Mouse (Mus musculus): ENCODE results near the gene Klrb1f. TPM values are rescaled to one million over a fixed set of nuclear protein-coding genes. Genes with fewer than 3 reads are reported as not detected.
A peak's percentile ranks its signal among the peaks of the same experiment; 100 is the strongest.
"Not testable (repeated sequence)": the region's sequence is repeated elsewhere in the genome, so short reads cannot be mapped to it uniquely, and the experiment has no call there.

The Klrb1f gene
- total RNA-seq, 2 experiments from 2014 or later, result not detected

DNA sequence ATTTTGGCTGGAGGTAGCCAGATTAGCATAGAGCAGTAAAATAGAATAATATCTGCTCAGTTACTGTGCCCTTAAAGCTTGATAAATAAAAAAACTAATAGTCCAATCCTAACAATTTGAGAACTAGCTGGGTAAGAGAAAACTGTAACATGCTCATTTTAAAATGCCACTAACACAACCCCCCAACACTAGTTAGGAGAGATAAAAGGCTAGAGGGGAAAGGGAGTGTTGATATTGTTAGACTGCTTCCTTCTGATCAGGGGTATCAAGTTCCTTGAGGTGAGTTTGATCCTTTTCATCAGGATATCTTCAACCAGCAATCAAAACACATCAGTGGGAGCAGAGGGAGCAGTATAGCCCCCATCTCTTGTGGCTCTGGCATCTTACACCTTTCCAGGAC is 3.2 kb upstream of the Klrb1f start:
- intact Hi-C loops (cut with DNase I), result no loop called here

DNA sequence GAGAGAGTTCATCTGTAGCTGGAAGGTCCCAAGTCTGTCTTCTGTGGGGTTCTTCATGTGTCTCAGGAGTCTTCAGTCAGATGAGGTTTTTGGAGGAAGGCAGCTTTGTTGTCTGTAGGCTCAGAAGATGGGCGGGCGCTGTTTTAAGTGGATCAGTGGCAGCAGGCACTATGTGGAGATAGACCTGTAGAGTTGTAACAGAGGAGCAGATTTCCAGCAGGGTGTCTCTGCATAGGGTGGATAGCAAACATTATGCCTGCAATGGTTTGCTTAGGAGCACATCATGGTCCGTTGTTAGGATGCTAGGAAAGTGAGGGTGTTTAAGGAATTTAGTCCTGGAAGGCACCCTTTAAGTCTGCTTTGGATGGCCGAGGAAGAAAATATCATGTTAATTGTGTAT is 2.7 kb downstream of the Klrb1f start:
- no peak for DNase-seq (ENCODE audit: low spot score in 2 of 2)
- intact Hi-C loops (cut with DNase I), result no loop called here

More for the DNA sequence above, 3.2 kb upstream of the Klrb1f start:
- DNase-seq (ENCODE audit: low spot score in 2 of 2), result no peak

DNA sequence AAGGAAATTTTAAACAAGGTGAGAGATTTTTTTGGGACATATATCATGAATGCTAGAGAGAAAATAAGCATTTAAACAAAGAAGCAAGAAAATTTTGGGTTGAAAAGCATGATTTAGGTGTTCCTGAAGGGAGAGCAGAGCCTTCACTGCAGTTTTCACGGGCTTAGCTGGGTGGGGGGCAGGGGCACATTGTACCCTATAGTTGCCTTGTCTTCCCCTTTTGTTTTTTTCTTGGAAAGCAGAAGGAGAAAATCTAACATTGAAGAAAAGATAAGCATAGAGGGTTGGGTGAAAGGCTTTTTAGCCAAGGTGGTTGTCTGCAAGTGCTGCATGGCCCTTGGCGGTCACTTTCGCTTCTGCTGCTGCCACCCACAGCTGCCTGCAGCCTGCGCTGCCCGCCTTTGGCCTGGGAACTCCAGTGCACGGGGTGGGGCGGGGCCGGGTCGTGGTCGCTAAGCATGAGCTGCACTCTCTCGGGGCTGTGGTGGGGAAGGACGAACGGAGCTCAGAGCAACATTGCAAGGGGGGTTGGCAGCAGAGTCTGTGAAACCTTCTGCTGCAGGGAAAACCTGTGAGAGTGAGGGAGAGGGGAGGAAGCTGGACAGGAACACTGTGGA is 3.3 kb downstream of the Klrb1f start:
- intact Hi-C loops (cut with DNase I), result no loop called here

DNA sequence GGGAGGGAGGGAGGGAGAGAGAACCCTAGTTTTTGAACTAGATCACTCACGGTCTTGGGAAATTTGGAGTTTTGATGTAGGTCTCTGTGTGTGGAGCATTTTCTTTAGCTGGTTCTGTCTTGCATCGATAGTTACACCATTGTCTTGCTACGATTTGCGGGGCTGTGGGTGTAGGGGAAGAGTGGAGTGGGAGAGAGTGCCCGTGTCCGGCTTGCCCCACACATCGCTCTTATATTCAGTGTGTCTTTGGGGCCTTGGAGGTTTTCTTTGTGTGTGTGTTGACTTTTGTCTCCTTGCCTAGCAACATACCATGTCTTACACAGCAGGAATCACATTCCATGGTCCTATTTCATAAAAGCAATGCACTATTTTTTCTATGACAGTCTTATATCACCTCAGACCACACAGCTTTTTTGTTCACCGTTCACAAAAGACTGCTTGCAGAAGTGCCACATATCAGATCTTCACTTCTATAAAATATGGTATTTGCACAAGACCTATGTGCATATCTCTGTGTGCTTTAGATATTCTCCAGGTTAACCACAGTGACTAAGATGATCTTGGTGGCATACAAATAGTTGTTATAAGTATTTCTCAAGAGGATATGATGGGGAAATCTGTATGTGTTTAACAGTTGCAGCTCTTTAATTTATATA is 4.0 kb downstream of the Klrb1f start:
- DNase-seq (ENCODE audit: low spot score in 2 of 2), result no peak
- intact Hi-C loops (cut with DNase I), result no loop called here

More for the DNA sequence above, 3.3 kb downstream of the Klrb1f start:
- no peak for DNase-seq (ENCODE audit: low spot score in 2 of 2)

DNA sequence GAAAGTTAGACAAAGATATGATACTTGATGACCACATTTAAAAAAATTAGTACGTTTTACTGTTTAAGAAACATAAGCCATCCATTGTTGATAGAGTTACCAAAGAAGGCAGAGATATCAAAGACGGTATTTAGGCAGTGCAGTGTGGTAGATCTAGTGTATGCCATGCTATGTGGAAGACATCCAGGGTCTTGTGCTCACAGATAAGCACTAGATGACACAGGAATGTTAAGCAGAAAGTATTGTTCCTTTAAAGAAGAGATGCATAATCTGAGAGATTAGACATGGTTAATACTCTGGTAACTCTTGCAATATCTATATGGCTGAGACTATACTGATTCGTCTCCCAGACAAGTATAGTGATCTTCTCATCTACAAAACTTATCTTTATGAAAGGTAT is 5.4 kb downstream of the Klrb1f start:
- DNase-seq (ENCODE audit: low spot score in 2 of 2), result no peak
- intact Hi-C loops (cut with DNase I), result no loop called here

DNA sequence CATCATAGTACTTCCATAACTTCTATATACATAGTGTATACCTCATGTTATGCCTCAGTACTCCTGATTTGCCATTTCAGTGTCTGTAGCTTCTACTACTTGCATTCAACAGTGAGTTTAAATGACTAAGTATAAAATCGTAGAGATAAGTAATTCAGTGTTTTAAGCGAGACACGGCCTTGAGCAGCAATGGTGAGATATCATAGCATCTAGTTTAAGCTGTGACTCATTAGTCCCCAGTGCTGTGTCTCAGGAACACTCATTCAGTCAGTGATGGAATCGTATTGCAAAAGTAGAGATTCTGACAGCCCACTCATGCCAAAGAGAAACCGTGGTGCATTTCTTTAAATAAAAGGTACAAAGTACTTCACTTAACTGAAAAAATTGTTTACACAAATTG is 6.0 kb downstream of the Klrb1f start:
- intact Hi-C loops (cut with DNase I), result no loop called here
- peak in 1 of 2 experiments; percentile 13 for DNase-seq (ENCODE audit: low spot score in 2 of 2)

DNA sequence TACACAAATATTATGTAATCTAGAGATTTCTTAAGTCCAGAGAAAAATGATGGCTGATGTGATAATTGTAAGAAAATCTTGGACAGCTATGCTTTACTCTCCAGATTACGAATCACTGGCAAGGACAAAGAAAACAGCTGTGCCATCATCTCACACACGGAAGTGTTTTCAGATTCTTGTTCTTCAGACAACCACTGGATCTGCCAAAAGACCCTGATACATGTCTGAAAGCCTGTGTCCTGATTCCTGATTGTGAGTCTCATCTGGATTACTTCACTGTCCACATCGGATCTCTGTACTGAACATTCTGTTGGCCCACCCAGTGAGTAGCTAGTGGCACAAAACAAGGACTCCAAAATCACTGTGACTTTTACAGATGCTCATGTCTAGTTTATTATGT is 10.5 kb downstream of the Klrb1f start:
- intact Hi-C loops (cut with DNase I), result no loop called here
- DNase-seq (ENCODE audit: low spot score in 2 of 2), result no peak

DNA sequence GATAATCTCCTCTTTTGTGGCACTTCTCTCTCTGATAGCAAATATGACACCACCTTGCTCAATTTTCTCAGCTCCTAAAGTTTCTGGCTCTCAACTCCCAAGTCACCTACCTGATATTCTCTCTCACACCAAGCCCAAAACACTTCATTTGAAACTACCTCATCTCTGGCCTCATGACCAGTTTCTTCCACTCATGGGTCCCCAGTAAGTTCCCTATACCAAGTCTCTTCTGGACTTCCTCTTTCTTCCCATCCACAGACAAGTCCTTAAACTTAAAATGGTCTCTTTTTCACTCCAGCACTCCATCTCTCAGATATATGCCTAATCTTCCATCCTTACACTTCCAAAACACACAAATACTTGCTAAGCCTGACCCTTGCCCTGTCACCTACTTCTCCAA is 12.3 kb downstream of the Klrb1f start:
- no peak for DNase-seq (ENCODE audit: low spot score in 2 of 2)
- intact Hi-C loops (cut with DNase I), result no loop called here

DNA sequence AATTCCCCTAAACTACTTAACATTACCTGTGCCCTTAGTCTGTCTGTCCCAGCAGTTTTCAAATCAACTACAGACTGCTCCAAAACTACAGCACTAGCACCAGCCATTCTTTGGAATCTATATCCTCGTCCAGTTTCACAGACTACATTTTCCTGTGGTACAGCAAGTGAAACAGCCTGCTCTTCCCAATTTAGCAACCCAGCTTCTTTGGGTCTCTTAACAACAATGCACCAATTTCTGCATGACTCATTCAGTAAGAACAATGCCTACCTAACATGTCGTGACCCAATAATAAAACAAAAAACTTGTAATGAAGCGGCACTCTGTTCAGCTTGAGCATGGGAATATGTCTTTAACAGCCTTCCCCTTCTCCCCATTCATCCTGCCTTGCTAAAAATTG is 19.7 kb downstream of the Klrb1f start:
- DNase-seq (ENCODE audit: low spot score in 2 of 2), result no peak
- intact Hi-C loops (cut with DNase I), result no loop called here

DNA sequence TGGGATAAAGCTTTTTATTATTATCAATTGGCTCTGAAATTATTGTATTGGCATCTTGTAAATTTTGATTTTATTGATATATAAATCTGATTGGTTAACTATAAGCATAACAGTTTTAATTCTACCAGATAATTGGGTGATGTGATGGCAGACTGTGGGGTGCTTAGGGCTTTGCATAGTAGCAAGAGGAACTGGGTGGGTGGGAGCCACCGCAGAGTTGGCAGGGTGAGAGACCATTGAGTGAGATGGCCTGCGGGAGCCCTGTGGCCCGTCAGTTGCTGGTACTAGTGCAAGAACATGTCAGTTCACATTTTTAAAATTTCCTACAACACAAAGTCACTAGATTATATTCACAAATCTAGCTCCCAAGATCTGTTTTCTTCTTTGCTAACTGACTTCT is 20.2 kb downstream of the Klrb1f start:
- intact Hi-C loops (cut with DNase I), result no loop called here
- no peak for DNase-seq (ENCODE audit: low spot score in 2 of 2)

DNA sequence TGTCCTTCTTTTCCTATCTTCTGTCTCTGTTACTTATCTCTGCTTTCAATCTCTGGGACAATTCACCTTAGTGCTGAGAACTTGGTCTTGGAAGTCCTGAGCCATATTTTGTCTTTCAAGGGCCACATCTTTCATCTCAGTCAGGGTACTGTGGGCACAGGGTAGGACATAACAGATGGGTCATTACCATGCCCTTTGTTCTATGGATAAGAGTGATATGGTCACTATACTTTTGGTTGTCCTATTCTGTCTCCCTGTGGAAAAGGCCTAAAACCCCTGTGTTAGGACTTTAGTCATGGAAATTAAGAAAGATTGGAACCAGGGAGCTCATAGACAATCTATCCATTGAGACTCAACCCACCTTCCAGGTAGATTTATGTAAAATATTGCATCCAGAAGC is 20.8 kb downstream of the Klrb1f start:
- intact Hi-C loops (cut with DNase I), result no loop called here
- no peak for DNase-seq (ENCODE audit: low spot score in 2 of 2)

DNA sequence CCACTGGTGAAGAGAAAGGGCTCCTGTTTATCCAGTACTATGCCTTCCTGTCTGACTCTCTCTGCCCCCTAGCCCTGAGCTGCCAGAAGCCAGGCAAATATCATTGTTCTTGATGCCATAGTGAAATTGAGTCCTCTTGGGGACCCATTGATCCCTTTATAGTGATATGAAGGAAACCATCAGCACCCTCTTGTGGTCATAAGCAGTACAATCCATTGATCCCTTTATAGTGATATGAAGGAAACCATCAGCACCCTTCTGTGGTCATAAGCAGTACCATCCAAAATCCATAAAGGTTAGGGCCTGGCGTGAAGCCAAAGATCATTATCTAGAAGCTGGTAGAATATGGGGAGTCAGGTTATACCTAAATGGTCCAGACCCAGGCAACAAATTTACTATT is 21.3 kb downstream of the Klrb1f start:
- peak; percentile 55 to 63 for DNase-seq (ENCODE audit: low spot score in 2 of 2)
- intact Hi-C loops (cut with DNase I), result loop anchor here (1.0 kb wide), 1 partner anchor 213 kb away; no protein-coding TSS in a partner anchor

DNA sequence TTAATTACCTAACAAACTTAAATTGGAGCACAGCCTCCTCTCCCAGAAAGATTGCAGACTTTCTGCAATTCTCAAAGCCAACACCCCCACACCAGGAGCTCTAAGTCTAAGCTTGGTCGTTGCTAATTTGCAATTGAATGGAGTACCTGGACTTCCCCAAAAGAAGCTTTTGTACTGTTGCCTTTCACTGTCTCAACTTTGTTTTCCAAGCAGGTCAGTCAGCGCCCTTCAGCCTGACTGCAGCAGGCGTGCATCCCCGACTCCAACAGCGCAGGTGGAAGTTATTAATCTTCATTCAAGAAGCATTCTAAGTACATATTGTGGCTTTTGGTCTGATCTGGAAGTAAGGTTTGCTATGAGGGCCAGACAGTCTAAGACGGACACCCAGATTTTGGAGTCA is 39.4 kb downstream of the Klrb1f start:
- DNase-seq (ENCODE audit: low spot score in 2 of 2), result no peak
- intact Hi-C loops (cut with DNase I), result loop anchor here (5.0 kb wide), 1 partner anchor 172 kb away; no protein-coding TSS in a partner anchor

DNA sequence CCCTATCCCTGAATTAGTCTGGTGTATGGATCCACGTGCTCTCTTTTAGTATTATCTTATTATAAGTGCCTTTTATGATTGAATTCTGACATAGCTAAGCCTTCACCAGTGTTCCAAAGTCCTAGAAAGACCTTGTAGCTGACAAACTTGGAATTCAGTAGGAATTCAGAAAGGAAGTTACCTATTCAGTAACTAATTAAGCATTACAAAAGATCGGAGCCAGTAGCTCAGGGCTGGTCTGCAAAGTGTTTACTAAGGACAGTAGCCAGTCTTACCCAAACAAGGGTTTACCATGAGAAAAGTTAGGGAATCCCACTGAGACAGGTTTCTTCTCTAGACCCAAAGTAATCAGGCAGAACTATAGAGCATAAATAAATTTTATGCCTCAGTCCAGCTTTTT is 40.3 kb downstream of the Klrb1f start:
- intact Hi-C loops (cut with DNase I), result loop anchor here (5.0 kb wide), 1 partner anchor 171 kb away; no protein-coding TSS in a partner anchor
- DNase-seq (ENCODE audit: low spot score in 2 of 2), result not testable (repeated sequence)

DNA sequence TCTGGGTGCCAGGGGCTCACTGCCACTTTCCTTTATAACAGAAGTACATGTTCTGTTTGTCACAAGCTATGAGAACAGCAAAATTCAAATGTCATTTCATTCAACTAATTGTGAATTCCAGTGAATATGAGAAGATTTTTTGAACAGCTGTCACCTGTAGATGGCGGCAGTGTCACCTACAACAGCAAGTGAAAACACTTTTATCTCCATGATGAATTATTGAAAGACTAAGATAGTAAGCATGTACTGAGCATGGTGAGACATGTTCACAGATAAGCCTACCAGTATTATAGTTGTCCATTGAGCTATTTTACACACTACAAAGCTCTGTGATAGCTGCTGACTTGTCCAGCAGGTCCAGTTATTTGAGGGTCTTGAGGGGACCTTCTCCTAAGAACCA is 42.5 kb downstream of the Klrb1f start:
- DNase-seq (ENCODE audit: low spot score in 2 of 2), result peak; percentile 17 to 27
- intact Hi-C loops (cut with DNase I), result loop anchor here (5.0 kb wide), 1 partner anchor 169 kb away; no protein-coding TSS in a partner anchor

DNA sequence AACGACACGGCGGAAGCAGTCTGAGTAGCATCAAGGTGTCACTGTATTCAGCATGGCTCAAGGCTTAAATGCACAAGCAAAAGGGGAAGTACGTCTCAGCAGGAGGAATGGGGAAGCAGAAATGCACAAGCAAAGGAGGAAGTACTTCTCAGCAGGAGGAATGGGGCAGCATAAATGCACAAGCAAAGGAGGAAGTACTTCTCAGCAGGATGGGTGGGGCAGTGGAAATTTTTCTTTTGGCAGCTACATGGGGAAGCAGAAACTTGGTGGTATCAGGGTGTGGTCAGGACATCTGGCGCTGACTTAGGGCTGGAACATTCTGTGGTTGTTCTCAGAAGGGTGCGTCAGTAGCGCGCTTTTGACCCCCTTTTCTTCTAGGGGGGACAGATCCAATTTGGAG is 42.9 kb downstream of the Klrb1f start:
- intact Hi-C loops (cut with DNase I), result loop anchor here (5.0 kb wide), 1 partner anchor 169 kb away; no protein-coding TSS in a partner anchor
- not testable (repeated sequence) for DNase-seq (ENCODE audit: low spot score in 2 of 2)

DNA sequence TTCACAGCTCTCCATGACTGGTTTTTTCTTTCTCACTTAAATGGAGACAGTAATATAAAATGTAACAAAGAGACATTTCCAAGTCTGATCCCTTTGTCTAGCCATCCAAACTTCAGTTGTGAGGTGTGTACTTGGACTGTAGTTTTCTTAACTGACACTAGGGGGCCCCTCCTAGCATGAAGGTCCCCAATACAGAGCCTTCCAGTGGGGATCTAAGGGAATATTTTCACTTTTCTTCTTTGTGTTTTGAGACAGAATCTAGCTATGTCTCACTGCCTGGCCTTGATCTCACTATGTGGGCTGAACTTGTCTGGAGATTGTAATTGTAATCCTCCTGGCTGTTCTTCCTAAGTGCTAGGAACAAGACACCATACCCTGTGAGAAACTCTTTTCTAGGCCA is 49.5 kb downstream of the Klrb1f start:
- peak; percentile 6 to 39 for DNase-seq (ENCODE audit: low spot score in 2 of 2)
- intact Hi-C loops (cut with DNase I), result loop anchor here (10.0 kb wide), 1 partner anchor 270 kb away; no protein-coding TSS in a partner anchor

DNA sequence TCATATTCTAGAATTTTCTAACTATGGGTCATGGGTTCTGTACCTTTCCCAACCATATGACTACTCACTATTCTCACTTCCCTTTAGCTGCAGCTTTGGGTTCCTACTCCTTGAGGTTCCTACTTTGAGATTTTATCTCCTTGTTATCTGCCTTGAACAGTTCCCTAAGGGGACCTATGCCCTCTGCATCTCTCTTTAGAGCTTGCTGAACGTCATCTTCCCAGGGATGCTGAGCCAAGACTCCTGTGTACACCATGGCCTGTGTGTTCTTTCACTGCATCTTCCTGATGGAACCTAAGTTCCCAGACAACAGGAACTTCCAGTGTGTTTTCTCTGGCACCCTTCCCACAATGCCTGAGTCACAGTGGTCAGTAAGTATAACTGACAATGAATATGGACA is 52.2 kb downstream of the Klrb1f start:
- DNase-seq (ENCODE audit: low spot score in 2 of 2), result no peak
- intact Hi-C loops (cut with DNase I), result loop anchor here (10.0 kb wide), 1 partner anchor 267 kb away; no protein-coding TSS in a partner anchor

DNA sequence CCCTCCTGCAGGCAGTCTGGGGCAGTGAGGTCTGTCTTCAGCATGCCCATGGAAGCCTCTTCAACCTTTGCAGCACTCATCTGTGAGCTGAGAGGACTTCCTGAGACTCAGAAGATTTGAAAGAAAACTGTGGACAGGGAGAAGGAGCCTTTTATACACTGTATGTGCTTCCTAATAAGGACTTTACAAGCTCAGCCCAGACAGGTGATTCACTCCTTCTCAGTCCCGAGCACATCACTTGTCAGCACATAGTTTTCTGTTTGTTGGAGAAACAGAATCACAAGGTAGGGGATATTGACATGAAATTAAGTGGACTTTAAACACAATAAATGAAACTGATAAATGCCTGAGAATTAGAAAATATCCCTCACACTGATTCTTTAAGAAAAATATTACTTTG is 55.1 kb downstream of the Klrb1f start, which contains the start of gene Clec2e:
Gene Clec2e (minus strand): TSS at position 120 of the 400 bp plus-strand sequence.
- DNase-seq (ENCODE audit: low spot score in 2 of 2); intact Hi-C loops (cut with DNase I): not testable (repeated sequence)

DNA sequence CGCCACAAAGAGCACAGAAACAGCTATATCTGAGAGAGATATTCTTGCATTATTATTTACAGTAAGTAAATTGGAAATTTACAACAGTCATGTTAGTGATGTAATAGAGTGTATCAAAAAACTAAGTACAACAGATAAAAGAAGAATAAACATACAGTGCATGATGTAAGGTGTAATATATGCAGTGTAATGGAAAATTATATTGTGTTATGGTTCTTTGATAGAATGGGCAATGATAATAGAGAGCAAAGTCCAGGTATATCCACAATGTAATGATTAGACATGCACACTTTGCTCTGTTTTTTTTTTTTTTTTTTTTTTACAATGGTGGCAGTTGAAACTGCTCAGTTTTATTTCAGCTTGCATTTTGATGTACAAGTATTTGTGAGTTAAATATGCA is 55.9 kb downstream of the Klrb1f start:
- intact Hi-C loops (cut with DNase I), result no loop called here

More for the DNA sequence above, 55.9 kb downstream of the Klrb1f start:
- no peak for DNase-seq (ENCODE audit: low spot score in 2 of 2)

Data from left cerebral cortex, postnatal 25 days (tissue).